Mouse (Mus musculus) kidney, postnatal 36 days (tissue): ENCODE data around the gene Gria4.
"Not testable (repeated sequence)": the region's sequence is repeated elsewhere in the genome, so short reads cannot be mapped to it uniquely, and the experiment has no call there.

Experiments
- DNase-seq, 2 experiments: peaks; one replicate each; pipeline ENCODE4 v3.0.0; 2021 to 2022; ENCODE audit warnings: mixed read lengths in 2 of 2

Gria4 gene

GRCm38 (mm10) chr9:4795544-4796288 is at the start of gene Gria4:
Gria4 (minus strand) TSS chr9:4796234.
- peak; percentile 8 to 28 for DNase-seq

- DNase-seq: not testable (repeated sequence)
Observed at GRCm38 (mm10) chr9:4810941-4811340, 14.9 kb upstream of the Gria4 start.

- DNase-seq: no peak
Observed at GRCm38 (mm10) chr9:4803151-4803755, 7.2 kb upstream of the Gria4 start.

GRCm38 (mm10) chr9:4797396-4797795 is 1.4 kb upstream of the Gria4 start:
- no peak for DNase-seq

- DNase-seq: no peak
Observed at GRCm38 (mm10) chr9:4796289-4796645, 233 bp upstream of the Gria4 start.

- DNase-seq: no peak
Observed at GRCm38 (mm10) chr9:4795075-4795474, 959 bp downstream of the Gria4 start.

- DNase-seq: no peak
Observed at GRCm38 (mm10) chr9:4794411-4794810, 1.6 kb downstream of the Gria4 start.

GRCm38 (mm10) chr9:4749407-4749806 is 46.6 kb downstream of the Gria4 start:
- not testable (repeated sequence) for DNase-seq

- DNase-seq: no peak
Observed at GRCm38 (mm10) chr9:4714086-4714485, 81.9 kb downstream of the Gria4 start.

GRCm38 (mm10) chr9:4712367-4712766 is 83.7 kb downstream of the Gria4 start:
- no peak for DNase-seq

GRCm38 (mm10) chr9:4687149-4687548 is 108.9 kb downstream of the Gria4 start:
- DNase-seq: no peak

GRCm38 (mm10) chr9:4680244-4680643 is 115.8 kb downstream of the Gria4 start:
- no peak for DNase-seq

- DNase-seq: no peak
Observed at GRCm38 (mm10) chr9:4679099-4679498, 116.9 kb downstream of the Gria4 start.

GRCm38 (mm10) chr9:4665691-4666090 is 130.3 kb downstream of the Gria4 start:
- DNase-seq: no peak

- DNase-seq: peak in 1 of 2 experiments; percentile 1
Observed at GRCm38 (mm10) chr9:4662421-4662820, 133.6 kb downstream of the Gria4 start.

- no peak for DNase-seq
Observed at GRCm38 (mm10) chr9:4658951-4659350, 137.1 kb downstream of the Gria4 start.

- DNase-seq: no peak
Observed at GRCm38 (mm10) chr9:4654333-4654732, 141.7 kb downstream of the Gria4 start.

GRCm38 (mm10) chr9:4639192-4639900 is 156.7 kb downstream of the Gria4 start:
- no peak for DNase-seq

GRCm38 (mm10) chr9:4631910-4632309 is 164.1 kb downstream of the Gria4 start:
- no peak for DNase-seq

- no peak for DNase-seq
Observed at GRCm38 (mm10) chr9:4615286-4615685, 180.7 kb downstream of the Gria4 start.

GRCm38 (mm10) chr9:4605354-4605753 is 190.7 kb downstream of the Gria4 start:
- DNase-seq: no peak

- DNase-seq: no peak
Observed at GRCm38 (mm10) chr9:4604236-4604635, 191.8 kb downstream of the Gria4 start.

GRCm38 (mm10) chr9:4601788-4602187 is 194.2 kb downstream of the Gria4 start:
- DNase-seq: no peak

- DNase-seq: no peak
Observed at GRCm38 (mm10) chr9:4573596-4573995, 222.4 kb downstream of the Gria4 start.
